Mouse (Mus musculus) urinary bladder, postnatal 36 days (tissue): ENCODE data around the gene Ccdc80.

Experiments used
- DNase-seq, 2 experiments: peaks; one replicate each; pipeline ENCODE4 v3.0.0; 2022; ENCODE audit warnings: low spot score in 2 of 2, mixed read lengths in 1 of 2

Ccdc80 gene

DNA sequence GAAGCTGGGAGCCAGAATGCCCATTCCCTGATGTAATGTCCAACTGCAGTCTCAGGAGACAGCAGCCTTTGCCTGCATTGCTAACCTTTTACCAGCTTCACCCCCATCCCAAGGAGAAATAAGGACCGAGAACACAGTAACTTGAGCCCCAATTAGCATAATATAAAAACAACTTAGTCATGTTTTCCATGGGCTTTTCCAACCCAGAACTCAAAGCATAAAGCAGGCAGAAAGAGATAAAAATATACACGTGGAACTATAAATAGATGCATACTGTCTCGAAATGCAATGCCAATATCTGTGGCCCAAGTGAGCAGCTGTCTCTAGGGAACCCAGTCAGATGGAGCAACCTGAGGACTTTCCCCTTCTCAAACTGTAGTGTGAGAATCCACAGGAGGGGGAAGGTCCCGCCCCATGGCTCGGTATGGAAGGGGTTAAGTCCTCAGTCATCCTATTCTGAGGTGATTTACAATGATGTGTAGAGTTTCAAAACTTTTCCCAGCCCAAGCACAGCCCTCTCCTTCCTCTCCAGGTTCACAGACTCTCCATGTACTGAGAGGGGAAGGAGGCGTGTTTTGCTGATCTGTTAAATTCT is at the start of gene Ccdc80:
TSS of gene Ccdc80 (plus strand) at position 266 of the 595 bp plus-strand sequence.
- DNase-seq = peak in 1 of 2 experiments; percentile 60

GRCm38 (mm10) chr16:45044844-45045243 is 48.4 kb upstream of the Ccdc80 start:
- no peak for DNase-seq

GRCm38 (mm10) chr16:45057222-45057621 is 36.0 kb upstream of the Ccdc80 start:
- no peak for DNase-seq

DNA sequence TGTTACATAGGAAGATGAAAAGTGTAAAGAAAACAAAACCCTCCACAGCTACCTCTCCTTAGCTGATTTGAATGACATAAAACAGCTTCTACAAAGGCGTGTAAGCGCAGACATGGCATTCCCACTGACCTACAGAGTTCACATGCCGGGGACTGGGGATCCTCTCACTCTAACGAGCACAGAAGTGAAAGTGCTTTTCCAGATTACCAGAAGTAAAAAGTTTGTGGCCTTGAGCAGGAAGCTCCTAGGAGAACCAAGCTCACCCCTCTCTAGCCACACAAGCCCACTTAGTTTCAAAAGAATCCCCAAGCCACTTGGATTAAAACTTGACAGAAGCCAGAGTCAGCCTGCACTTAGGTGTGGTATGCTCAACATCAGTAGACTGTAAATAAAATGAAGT is 35.3 kb upstream of the Ccdc80 start:
- no peak for DNase-seq

GRCm38 (mm10) chr16:45061140-45061539 is 32.1 kb upstream of the Ccdc80 start:
- DNase-seq = peak in 1 of 2 experiments; percentile 19

DNA sequence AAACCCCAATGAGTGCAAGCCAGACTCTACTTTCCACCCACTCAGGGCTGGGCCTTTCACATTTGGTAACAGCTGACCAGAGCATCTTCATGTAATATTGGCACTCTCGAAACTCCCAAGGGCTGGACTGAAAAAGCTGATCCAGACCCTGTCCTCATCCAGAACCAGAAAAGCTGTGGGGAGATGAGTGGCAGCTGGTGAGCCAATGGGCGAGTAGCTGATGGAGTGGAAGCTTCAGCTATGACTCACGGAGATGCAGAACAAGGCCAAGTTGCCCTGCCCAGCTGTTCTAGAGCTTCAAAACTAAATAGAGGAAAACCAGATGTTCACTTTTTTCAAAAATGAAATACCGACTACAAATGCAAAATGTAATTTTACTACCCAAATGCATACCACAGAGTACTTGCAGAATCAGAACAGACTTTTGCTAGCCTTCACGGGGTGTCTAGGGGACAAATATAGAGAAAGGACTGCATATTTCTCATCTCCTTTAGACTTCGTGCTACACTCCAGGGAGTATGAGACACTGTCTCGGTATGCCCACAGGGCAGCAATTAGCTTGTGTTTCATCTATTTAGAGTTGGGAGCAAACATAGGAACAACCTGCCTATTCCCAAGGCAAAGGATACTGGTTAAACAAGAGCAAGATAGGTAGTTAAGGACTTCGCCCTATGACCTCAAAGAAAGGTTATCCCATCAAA is 22.7 kb upstream of the Ccdc80 start:
- DNase-seq = peak; percentile 58 to 77

- no peak for DNase-seq
Measured at GRCm38 (mm10) chr16:45071424-45071823, 21.8 kb upstream of the Ccdc80 start.

DNA sequence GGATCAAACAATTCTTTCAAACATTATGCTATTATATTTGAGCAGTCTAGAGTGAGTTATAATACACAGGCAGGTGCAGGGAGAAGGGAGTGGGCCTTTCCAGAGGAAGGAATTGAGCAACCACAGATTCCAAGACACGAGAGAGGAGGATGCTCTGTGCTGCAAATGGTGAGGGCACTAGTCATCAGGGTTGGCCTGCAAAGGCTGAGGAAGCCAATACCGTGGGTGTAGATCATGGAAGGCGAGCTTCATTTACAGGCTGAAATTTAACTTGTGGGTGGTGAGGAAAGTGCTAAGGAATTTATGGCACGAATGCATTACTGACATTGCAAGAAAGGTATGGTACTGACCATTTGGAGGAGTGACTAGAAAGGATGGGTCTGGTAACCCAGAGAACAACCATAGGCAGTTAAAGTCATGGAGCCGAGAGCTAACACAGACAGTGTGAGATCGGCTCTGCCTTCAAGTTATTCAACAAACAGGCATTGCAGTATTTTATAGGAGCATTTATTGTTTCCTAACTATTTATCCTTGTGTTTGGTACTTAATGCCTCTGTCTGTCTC is 15.6 kb upstream of the Ccdc80 start:
- DNase-seq = no peak

DNA sequence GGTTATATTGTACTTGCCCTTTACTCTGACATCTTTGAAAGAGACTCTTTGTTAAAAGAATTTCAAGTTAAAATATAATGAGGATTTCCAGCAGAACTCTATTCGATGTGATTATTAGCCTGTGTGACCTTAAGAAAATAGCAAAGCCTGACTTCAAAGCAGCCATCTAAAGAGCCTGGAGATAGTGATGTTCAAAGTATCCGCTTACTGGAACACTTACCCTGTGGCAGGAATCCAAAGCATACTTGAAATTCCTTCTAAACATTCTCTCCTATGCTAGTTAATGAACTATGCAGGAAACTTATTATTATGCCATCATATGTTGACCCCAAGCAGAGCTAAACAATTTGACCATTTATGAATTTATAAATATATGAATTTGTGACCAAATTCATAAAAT is 13.9 kb upstream of the Ccdc80 start:
- no peak for DNase-seq

DNA sequence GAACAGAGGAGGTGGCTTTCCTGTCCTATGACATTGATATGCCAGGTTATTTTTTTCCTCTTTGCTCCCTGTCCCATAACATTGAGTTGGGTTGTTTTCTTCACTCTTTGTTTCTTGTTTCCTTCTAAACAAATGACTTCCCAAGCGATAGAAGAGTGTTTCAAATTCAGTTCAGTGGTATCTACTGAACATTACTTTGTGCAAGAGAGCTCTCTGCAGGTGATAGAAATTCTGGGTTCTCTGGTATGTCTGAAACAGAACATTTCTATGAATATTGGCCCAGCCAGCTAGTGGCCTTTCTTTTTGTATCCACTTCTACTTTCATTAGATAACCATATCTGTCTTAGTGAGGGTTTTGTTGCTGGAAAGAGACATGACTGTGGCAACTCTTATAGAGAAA is 4.4 kb upstream of the Ccdc80 start:
- DNase-seq = no peak

DNA sequence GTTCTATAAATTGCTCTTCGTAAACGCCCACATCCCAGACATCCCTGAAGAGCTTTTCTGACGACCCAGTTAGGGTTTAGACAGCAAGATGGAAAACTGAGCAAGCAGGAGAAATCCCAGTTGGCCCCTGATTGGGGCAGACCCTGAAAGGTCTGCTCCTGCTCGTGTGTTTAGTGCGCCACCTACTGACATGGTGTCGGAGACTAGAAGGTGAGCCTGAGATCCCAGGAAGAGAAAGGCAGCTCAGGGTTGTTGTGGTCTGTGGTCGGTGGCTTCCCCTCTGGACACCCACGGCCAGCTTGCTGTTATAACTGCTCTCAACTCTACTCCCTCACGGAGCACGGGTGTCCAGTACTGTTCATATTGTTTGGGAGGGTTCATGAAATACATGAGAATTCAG is 3.2 kb upstream of the Ccdc80 start:
- peak; percentile 69 to 72 for DNase-seq

DNA sequence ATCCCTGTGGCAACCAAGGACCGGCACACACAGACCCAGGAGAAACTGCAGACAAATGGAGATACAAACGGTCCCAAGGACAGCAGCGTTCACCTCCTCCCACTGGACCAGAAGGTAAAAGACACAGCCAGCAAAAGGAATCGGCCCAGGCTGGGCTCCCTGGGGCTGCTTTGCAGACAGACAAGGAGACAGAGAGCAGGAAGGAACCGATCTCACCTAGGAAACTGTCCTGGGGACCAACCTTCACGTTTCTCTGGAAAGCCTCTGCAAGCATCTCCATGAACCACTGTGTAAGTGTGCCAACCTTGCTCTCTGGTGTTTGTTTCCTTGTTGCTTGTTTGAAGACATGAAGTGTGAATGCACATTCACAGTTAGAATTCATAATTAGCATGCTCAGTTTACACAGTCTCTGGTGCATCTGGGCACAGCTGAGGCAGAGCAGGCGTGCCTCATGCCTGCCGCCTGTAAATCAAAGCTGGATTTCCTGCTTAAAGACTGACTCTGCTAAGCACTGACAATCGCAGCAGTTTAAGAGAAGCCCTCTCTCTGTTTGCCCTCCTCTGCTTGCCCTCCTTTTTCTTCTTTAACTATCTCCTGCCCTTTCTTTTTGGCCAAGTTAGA is 1.0 kb downstream of the Ccdc80 start:
- DNase-seq = no peak

GRCm38 (mm10) chr16:45095030-45095429 is 1.8 kb downstream of the Ccdc80 start:
- DNase-seq = no peak

DNA sequence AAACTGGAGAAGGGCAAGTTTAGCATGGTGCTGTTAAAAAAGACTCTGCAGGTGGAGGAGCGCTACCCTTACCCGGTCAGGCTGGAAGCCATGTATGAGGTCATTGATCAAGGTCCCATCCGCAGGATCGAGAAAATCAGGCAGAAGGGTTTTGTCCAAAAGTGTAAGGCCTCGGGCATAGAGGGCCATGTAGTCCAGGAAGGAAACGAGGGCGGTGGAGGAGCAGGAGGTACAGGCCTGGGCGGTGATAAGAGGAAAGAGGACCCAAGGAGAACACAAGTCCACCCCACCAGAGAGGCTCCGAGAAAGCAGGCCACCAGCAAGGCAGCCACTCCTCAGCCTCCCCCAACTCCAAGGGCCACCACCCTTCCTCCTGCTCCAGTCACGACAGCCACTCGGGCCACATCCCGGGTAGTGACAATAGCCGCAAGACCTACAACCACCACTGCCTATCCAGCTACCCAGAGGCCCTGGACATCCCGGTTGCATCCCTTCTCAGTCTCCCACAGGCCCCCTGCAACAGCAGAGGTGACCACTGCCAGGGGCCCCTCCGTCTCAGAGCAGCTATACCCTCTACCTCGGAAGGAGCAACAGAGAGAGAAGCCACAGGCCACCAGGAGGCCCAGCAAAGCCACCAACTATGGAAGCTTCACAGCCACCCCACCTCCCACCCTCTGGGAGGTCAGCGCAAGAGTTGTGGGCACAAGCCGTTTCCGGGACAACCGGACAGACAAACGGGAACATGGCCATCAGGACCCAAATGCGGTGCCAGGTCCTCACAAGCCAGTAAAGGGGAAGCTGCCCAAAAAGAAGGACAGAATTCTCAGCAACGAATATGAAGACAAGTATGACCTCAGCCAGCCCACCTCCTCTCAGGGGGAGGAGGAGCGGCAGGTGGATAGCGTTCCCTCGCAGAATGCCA is 2.6 kb downstream of the Ccdc80 start:
- DNase-seq = no peak

DNA sequence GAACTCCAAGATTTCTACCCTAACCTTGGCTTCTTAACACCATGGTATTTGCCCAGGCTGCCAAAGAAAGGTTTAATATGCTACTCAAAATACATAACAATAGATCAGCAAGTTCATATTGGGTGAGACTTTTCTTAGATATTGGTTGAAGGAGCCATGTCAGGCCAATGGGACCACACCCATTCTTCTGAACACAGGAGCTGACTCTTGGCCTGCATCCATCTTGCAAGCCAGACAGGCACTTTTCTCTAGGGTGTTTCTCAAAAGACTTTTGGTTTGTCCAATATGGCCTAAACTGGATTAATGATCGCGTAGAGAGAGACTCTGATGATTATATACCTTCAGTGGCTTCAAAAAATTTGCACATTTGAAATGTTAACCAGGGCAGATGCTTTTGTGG is 4.3 kb downstream of the Ccdc80 start:
- DNase-seq = peak in 1 of 2 experiments; percentile 48

DNA sequence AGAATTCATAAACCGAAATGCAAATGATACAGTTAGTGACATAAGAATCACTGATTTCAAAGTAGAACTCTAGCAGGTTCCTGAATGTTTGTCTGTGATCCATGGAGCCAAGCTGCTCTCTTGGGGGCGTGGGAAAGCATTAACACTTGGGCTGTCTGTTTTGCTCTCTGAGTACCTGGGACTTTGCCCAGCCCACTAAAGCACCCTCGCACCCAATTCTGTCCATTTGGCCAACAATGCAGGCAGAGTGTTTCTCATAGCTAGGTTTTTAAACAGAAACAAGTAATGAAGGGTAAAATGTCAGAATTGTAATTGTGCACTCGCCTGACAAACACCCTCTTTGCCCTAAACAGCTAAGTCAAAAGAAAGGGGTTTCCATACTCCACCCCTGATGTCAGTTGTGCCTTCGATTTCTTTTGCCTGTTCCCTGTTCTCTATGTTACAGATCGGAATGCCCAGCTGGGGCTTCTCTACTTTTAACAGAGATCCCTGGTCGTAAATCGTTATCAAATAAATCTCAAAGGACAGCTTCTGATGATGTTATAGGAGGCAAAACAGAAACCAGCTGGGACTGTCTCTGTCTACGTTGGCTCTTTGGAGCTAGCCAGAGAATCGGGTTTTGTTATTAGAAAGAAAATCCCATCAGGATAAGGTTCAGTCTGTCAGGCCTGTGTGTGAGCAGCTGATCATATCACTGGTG is 5.1 kb downstream of the Ccdc80 start:
- DNase-seq = no peak

DNA sequence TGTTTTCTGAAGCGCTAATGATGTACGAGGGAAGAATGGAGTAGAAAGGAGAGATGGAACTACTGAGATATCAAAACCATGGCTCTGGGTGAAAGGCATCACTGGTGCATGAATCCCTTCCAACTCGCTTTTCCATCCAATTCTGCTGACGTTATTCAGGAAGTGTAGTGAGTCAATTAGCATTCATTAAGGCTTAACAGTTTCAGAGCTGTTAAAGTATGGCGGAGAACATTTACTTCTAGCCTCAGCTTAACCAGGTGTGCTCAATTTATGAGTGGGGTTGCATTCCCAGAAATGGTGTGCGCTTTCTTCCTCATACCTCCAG is 5.6 kb downstream of the Ccdc80 start:
- DNase-seq = no peak

DNA sequence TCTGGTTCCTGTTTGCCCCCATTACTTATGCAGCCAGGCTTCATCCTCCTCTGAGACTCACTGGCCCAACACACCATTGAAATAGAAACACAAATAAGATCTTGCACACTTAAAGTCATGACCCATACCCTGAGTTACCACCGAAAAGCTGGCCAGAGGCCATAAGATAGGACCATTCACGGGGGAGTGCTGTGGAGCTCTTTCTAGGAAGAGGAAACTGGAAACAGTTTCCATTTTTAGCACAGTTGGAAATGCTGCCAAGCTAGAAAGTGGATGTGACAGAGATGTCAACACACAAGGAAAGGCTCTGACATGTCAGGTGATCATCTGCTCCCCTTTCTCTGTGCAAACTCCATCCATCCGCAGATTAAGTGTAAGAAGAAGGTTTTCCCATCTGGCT is 7.7 kb downstream of the Ccdc80 start:
- no peak for DNase-seq

DNA sequence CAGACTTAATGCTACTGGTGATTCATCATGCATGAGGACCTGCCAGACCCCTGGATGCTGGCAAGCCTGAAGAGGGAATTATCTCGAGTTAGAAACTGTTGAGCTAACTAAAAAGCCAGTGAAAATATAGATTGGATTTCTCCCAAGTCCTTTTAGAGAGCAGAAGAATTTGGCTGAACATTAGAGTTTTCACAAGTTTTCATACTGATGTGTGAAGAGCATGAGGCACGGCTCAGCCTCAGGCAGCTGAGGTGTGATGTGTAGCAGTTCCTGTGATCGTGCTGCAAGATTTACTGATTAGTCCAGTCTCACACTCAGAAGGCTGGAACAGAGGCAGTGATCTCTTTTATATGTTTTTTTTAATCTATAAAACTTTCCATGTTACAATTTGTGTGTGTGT is 11.8 kb downstream of the Ccdc80 start:
- no peak for DNase-seq

GRCm38 (mm10) chr16:45108203-45108878 is 15.1 kb downstream of the Ccdc80 start:
- no peak for DNase-seq

DNA sequence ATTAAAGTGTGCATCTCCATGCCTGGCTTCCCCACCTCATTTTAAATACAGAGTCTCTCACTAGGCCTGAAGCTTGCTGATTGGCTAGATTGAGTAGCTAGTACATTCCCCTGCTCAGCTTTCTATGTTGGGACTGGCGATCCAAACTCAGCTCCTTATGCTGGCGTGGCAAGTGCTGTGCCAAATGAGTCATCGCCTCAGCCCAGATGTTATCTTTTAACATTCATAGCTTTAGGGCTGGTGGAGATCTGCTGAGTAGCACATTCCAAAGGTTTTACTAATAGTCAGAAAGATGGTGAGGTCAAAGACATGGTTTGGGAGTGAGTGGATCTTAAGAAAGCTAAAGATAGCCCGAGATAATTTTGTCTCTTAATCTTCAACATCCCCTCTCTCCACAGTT is 17.3 kb downstream of the Ccdc80 start:
- DNase-seq = peak; percentile 65 to 77
